Mouse (Mus musculus): ENCODE measurements around the gene Bcl2l14. TPM values are rescaled to one million over a fixed set of nuclear protein-coding genes. Genes with fewer than 3 reads are reported as not detected.

The Bcl2l14 gene
- polyA plus RNA-seq (2017; shearing (Covaris generic)), result 4.2 TPM

DNA sequence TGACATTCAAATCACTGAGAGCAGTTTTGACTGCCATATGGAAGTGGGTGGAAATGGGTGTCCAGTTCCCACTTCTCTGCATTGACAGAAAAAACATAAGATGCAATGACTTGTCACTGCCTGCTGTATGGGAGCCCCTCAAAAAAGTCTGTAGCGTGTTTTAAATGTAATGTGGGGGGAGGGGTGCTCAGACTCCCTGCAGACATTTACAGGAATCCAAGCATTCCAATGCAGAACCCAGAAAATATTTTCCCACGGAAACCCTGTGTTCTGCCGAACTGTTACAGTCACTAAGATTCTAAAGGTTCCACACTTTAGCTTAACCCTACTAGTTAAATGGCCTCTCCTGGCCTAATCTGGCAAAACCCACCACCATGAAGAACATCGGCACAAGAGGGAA lies at the start of gene Bcl2l14:
TSS of gene Bcl2l14 (plus strand) at position 301 of the 400 bp plus-strand sequence.

Other genes with a start within 250 kb of the Bcl2l14 start
- gene Lrp6, start 170.6 kb downstream of the Bcl2l14 start, polyA plus RNA-seq (2017; shearing (Covaris generic)), result 3.8 TPM
- 5.3 TPM for gene Mansc1, start 236.2 kb downstream of the Bcl2l14 start, polyA plus RNA-seq (2017; shearing (Covaris generic))
- 23.3 TPM for gene Borcs5, start 243.2 kb downstream of the Bcl2l14 start, polyA plus RNA-seq (2017; shearing (Covaris generic))

Data from inflammation-experienced regulatory T-cells, adult 16 weeks (primary cell).